Mouse (Mus musculus) megakaryocyte progenitor cell, adult 5-6 weeks (primary cell): ENCODE results near the gene Wnt9a. TPM values are rescaled to one million over a fixed set of nuclear protein-coding genes. Genes with fewer than 3 reads are reported as not detected.

Source experiments
- total RNA-seq, 2 experiments: library from RNA; stranded (forward) in 1 of 2; stranded (reverse) in 1 of 2; fragments of 157-497, 149-512 nt in 1 of 2; fragments of 200-1000 nt in 1 of 2; gene quantifications; 2 replicates each; pipeline versions ENCODE4 v1.2.3 to v1.2.4; 2015 to 2017

The Wnt9a gene
- total RNA-seq, 2 experiments from 2014 or later = not detected

Other genes starting within 250 kb of the Wnt9a start
- 0.07 TPM in 1 of 2 replicates, not detected in the other for gene Obscn, start 170.5 kb upstream of the Wnt9a start, total RNA-seq (2015)
- under 0.01 TPM in 1 of 2 replicates, not detected in the other for gene Obscn, start 170.5 kb upstream of the Wnt9a start, total RNA-seq (2017)
- gene Iba57, start 143.2 kb upstream of the Wnt9a start, total RNA-seq (2015) = 2.8 and 3.6 TPM in 2 replicates
- gene Iba57, start 143.2 kb upstream of the Wnt9a start, total RNA-seq (2017) = 3.5 and 4.6 TPM in 2 replicates
- gene Gjc2, start 123.7 kb upstream of the Wnt9a start, total RNA-seq (2015) = not detected in 2 replicates
- gene Gjc2, start 123.7 kb upstream of the Wnt9a start, total RNA-seq (2017) = not detected in 2 replicates
- gene Guk1, start 114.7 kb upstream of the Wnt9a start, total RNA-seq (2015) = 61.9 and 62.8 TPM in 2 replicates
- 29.9 and 34.7 TPM in 2 replicates for gene Guk1, start 114.7 kb upstream of the Wnt9a start, total RNA-seq (2017)
- gene Mrpl55, start 104.4 kb upstream of the Wnt9a start, total RNA-seq (2015) = 33.4 and 49.5 TPM in 2 replicates
- 48.7 and 56.2 TPM in 2 replicates for gene Mrpl55, start 104.4 kb upstream of the Wnt9a start, total RNA-seq (2017)
- 14.9 and 17.9 TPM in 2 replicates for gene 2310033P09Rik, start 98.6 kb upstream of the Wnt9a start, total RNA-seq (2015)
- 8.7 and 17.8 TPM in 2 replicates for gene 2310033P09Rik, start 98.6 kb upstream of the Wnt9a start, total RNA-seq (2017)
- 280 and 290 TPM in 2 replicates for gene Arf1, start 78.7 kb upstream of the Wnt9a start, total RNA-seq (2015)
- gene Arf1, start 78.7 kb upstream of the Wnt9a start, total RNA-seq (2017) = 343 and 378 TPM in 2 replicates
- gene Wnt3a, start 16.2 kb upstream of the Wnt9a start, total RNA-seq (2015) = not detected in 2 replicates
- gene Wnt3a, start 16.2 kb upstream of the Wnt9a start, total RNA-seq (2017) = not detected in 2 replicates
- gene Prss38, start 68.7 kb downstream of the Wnt9a start, total RNA-seq (2015) = not detected in 2 replicates
- not detected in 2 replicates for gene Prss38, start 68.7 kb downstream of the Wnt9a start, total RNA-seq (2017)
- 4.8 and 5.5 TPM in 2 replicates for gene Jmjd4, start 143.1 kb downstream of the Wnt9a start, total RNA-seq (2015)
- gene Jmjd4, start 143.1 kb downstream of the Wnt9a start, total RNA-seq (2017) = 6.4 TPM in 2 replicates
- gene Snap47, start 144.3 kb downstream of the Wnt9a start, total RNA-seq (2015) = 4.9 and 7.0 TPM in 2 replicates
- 6.2 and 7.8 TPM in 2 replicates for gene Snap47, start 144.3 kb downstream of the Wnt9a start, total RNA-seq (2017)
- 1.8 and 1.9 TPM in 2 replicates for gene Zfp867, start 165.5 kb downstream of the Wnt9a start, total RNA-seq (2015)
- 0.58 and 2.7 TPM in 2 replicates for gene Zfp867, start 165.5 kb downstream of the Wnt9a start, total RNA-seq (2017)
- 15.6 and 15.7 TPM in 2 replicates for gene Zkscan17, start 219.8 kb downstream of the Wnt9a start, total RNA-seq (2015)
- 12.7 and 13.7 TPM in 2 replicates for gene Zkscan17, start 219.8 kb downstream of the Wnt9a start, total RNA-seq (2017)
- 3.0 and 6.9 TPM in 2 replicates for gene Nlrp3, start 234.6 kb downstream of the Wnt9a start, total RNA-seq (2015)
- 5.5 and 8.5 TPM in 2 replicates for gene Nlrp3, start 234.6 kb downstream of the Wnt9a start, total RNA-seq (2017)